Mouse (Mus musculus): ENCODE results near the gene Dnah12. TPM values are rescaled to one million over a fixed set of nuclear protein-coding genes. Genes with fewer than 3 reads are reported as not detected.
"Not testable (repeated sequence)": the region's sequence is repeated elsewhere in the genome, so short reads cannot be mapped to it uniquely, and the experiment has no call there.

Gene Dnah12
- polyA plus RNA-seq, 1 experiment from 2014 or later = 0.07 TPM

DNA sequence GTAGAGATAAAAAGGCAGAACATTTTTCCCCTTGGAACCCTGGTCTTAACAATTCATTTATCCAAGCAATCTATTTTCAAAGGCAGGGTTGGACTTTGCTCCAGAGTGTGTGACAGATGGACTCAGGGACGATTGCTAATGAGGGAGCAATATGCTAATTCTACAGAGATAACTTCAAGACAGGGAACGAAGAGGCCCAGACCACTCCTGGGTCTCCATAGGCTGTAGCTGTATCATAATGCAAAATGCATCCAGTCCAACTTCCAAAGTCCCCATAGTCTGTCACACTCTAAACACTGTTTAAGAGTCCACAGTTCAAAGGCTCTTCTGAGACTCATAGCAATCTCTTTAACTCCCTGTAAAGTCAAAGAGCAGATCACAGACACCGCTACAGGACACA is 194.2 kb downstream of the Dnah12 start:
- H3K4me2 ChIP-seq (ENCODE audit: low read depth, low read length) = no peak overlapping the region
- no peaks in the 10 kb centered on the region for H3K9me3 ChIP-seq (ENCODE audit: control insufficient read depth, low read length)
- WGBS = 43% methylated on average over 3 of the region's 3 CpGs
- H3K9ac ChIP-seq (ENCODE audit: low read depth, low read length) = no peak overlapping the region
- no peaks in the 10 kb centered on the region for H3K27me3 ChIP-seq (replicated peaks; ENCODE audit: control insufficient read depth, insufficient read depth, low read length)
- H3K27ac ChIP-seq (ENCODE audit: low read length) = no peak overlapping the region
- no peaks in the 10 kb centered on the region for H3K36me3 ChIP-seq (ENCODE audit: control insufficient read depth, insufficient read depth, low read length)
- no peaks in the 10 kb centered on the region for H3K4me1 ChIP-seq (ENCODE audit: control insufficient read depth, insufficient read depth, low read length)
- H3K4me3 ChIP-seq (ENCODE audit: low read length) = no peak overlapping the region
- peak; percentile 100 for ATAC-seq

DNA sequence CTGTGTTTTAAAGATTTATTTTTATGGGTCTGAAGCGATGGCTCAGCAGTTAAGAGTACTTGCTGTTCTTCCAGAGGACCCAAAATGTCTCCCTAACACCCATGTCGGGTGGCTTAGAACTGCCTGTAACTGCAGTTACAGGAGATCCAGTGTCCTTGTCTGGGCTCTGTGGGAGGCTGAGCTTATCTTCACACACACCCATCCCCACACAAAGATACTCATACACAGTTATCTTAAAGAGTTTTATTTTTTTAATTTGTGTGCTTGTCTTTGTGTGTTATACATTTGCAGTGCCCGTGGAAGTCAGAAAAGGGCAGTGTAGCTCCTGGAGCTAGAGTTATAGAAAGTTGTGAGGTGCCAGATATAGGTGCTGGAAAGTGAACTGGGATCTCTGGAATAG is 197.7 kb downstream of the Dnah12 start:
- H3K4me2 ChIP-seq (ENCODE audit: low read depth, low read length) = no peak overlapping the region
- no peak overlapping the region for H3K4me3 ChIP-seq (ENCODE audit: low read length)
- 84% methylated on average over 3 of the region's 3 CpGs for WGBS
- H3K27ac ChIP-seq (ENCODE audit: low read length) = no peak overlapping the region
- no peaks in the 10 kb centered on the region for H3K9me3 ChIP-seq (ENCODE audit: control insufficient read depth, low read length)
- no peaks in the 10 kb centered on the region for H3K27me3 ChIP-seq (replicated peaks; ENCODE audit: control insufficient read depth, insufficient read depth, low read length)
- no peak overlapping the region for H3K9ac ChIP-seq (ENCODE audit: low read depth, low read length)
- ATAC-seq = no peak
- H3K4me1 ChIP-seq (ENCODE audit: control insufficient read depth, insufficient read depth, low read length) = no peaks in the 10 kb centered on the region
- no peaks in the 10 kb centered on the region for H3K36me3 ChIP-seq (ENCODE audit: control insufficient read depth, insufficient read depth, low read length)

- no peak for ATAC-seq
- Histone ChIP-seq H3K4me2 (ENCODE audit: low read depth, low read length) (no peak within 1 kb of the TSS), H3K9ac (ENCODE audit: low read depth, low read length) (no peak within 1 kb of the TSS), H3K4me3 (ENCODE audit: low read length) (no peak within 1 kb of the TSS), H3K36me3 (ENCODE audit: control insufficient read depth, insufficient read depth, low read length) (no peaks in the 10 kb centered on the region), H3K27me3 (replicated peaks; ENCODE audit: control insufficient read depth, insufficient read depth, low read length) (no peaks in the 10 kb centered on the region), H3K27ac (ENCODE audit: low read length) (no peak within 1 kb of the TSS), H3K9me3 (ENCODE audit: control insufficient read depth, low read length) (no peaks in the 10 kb centered on the region), H3K4me1 (ENCODE audit: control insufficient read depth, insufficient read depth, low read length) (no peaks in the 10 kb centered on the region)
- 90% methylated on average over 4 of the region's 4 CpGs for WGBS
These were observed 201.3 kb downstream of the Dnah12 start, which contains the start of gene Asb14 for GRCm38 (mm10) chr14:26894392-26894791. Gene Asb14, plus strand, starts transcription at chr14:26894557.

- no peak for ATAC-seq
- H3K4me2 ChIP-seq (ENCODE audit: low read depth, low read length) = no peak overlapping the region
- no peak overlapping the region for H3K4me3 ChIP-seq (ENCODE audit: low read length)
- H3K27ac ChIP-seq (ENCODE audit: low read length) = no peak overlapping the region
- H3K36me3 ChIP-seq (ENCODE audit: control insufficient read depth, insufficient read depth, low read length) = no peaks in the 10 kb centered on the region
- H3K9ac ChIP-seq (ENCODE audit: low read depth, low read length) = no peak overlapping the region
- H3K4me1 ChIP-seq (ENCODE audit: control insufficient read depth, insufficient read depth, low read length) = no peaks in the 10 kb centered on the region
- WGBS = 74% methylated on average over 2 of the region's 2 CpGs
- no peaks in the 10 kb centered on the region for H3K9me3 ChIP-seq (ENCODE audit: control insufficient read depth, low read length)
- no peaks in the 10 kb centered on the region for H3K27me3 ChIP-seq (replicated peaks; ENCODE audit: control insufficient read depth, insufficient read depth, low read length)
These were observed 206.4 kb downstream of the Dnah12 start for GRCm38 (mm10) chr14:26899490-26899889.

DNA sequence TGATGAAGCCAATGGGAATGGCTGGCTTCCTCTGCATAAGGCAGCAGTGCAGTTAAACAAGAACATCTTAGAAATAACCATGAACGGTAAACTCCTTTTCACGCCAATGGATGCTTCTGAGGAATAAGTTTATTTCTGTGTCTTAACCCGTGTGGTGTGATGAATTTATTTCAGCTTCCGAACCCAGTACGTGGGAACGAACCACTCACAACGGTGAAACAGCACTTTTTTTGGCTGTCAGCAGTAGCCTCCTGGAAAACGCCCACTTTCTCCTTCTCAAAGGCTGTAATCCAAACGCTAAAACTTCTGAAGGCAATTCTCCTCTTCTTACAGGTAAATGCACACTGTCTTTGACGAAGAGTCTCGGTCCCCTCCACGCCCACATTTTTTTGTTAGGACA is 207.8 kb downstream of the Dnah12 start:
- H3K27ac ChIP-seq (ENCODE audit: low read length) = no peak overlapping the region
- no peak for ATAC-seq
- H3K4me1 ChIP-seq (ENCODE audit: control insufficient read depth, insufficient read depth, low read length) = no peaks in the 10 kb centered on the region
- H3K36me3 ChIP-seq (ENCODE audit: control insufficient read depth, insufficient read depth, low read length) = no peaks in the 10 kb centered on the region
- no peak overlapping the region for H3K9ac ChIP-seq (ENCODE audit: low read depth, low read length)
- H3K9me3 ChIP-seq (ENCODE audit: control insufficient read depth, low read length) = no peaks in the 10 kb centered on the region
- no peak overlapping the region for H3K4me2 ChIP-seq (ENCODE audit: low read depth, low read length)
- no peak overlapping the region for H3K4me3 ChIP-seq (ENCODE audit: low read length)
- 83% methylated on average over 12 of the region's 12 CpGs for WGBS
- no peaks in the 10 kb centered on the region for H3K27me3 ChIP-seq (replicated peaks; ENCODE audit: control insufficient read depth, insufficient read depth, low read length)

DNA sequence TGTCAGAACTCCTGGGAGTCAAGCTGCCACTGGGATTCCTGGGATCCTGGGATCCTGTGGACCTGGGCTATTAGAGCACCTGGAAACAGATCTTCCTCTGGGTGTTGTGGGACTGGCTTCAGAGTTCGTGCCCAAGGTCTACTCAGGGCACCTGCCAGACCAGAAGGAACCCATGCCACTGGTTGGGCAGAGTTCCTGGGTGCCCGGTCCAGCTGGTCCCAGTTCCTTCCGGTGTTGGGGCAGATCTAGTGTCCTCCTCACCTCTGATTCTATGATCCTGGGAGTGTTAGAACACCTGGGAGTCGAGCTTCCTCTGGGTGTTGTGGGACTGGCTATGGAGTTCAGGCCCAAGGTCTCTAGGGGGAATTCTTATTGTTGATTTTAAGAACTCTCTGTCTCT is 214.3 kb downstream of the Dnah12 start:
- no peak for ATAC-seq
- no peak overlapping the region for H3K4me3 ChIP-seq (ENCODE audit: low read length)
- H3K27ac ChIP-seq (ENCODE audit: low read length) = no peak overlapping the region
- no peaks in the 10 kb centered on the region for H3K27me3 ChIP-seq (replicated peaks; ENCODE audit: control insufficient read depth, insufficient read depth, low read length)
- no peak overlapping the region for H3K9ac ChIP-seq (ENCODE audit: low read depth, low read length)
- WGBS = 82% methylated on average over 4 of the region's 4 CpGs
- H3K4me1 ChIP-seq (ENCODE audit: control insufficient read depth, insufficient read depth, low read length) = 0 out of 2 replicates have a peak, but pooled peaks cover 2% of the 10 kb centered on the region
- H3K4me2 ChIP-seq (ENCODE audit: low read depth, low read length) = no peak overlapping the region
- no peaks in the 10 kb centered on the region for H3K9me3 ChIP-seq (ENCODE audit: control insufficient read depth, low read length)
- no peaks in the 10 kb centered on the region for H3K36me3 ChIP-seq (ENCODE audit: control insufficient read depth, insufficient read depth, low read length)

DNA sequence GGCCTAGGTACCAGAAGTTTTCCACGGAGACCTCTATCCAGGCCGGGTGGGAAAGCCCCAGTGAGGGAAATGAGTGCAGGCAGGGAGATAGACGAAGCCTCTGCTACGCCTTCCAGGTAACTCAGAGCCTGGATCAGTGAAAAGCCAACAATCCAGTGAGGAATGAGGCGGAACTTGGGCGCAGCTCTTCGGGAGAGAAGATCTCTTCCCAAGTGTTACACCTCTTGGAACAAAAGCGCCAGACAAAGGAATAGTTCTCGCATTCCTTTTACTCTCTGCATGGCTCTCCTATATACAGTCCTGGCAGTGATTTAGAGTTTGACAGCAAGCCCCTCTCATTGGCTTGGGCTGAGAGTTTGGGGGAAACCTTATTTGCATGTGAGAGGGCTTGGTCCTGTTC is 217.4 kb downstream of the Dnah12 start:
- not testable (repeated sequence) for H3K27me3 ChIP-seq (replicated peaks; ENCODE audit: control insufficient read depth, insufficient read depth, low read length); H3K27ac ChIP-seq (ENCODE audit: low read length); H3K9me3 ChIP-seq (ENCODE audit: control insufficient read depth, low read length); H3K9ac ChIP-seq (ENCODE audit: low read depth, low read length); H3K36me3 ChIP-seq (ENCODE audit: control insufficient read depth, insufficient read depth, low read length); H3K4me1 ChIP-seq (ENCODE audit: control insufficient read depth, insufficient read depth, low read length); H3K4me3 ChIP-seq (ENCODE audit: low read length); ATAC-seq; H3K4me2 ChIP-seq (ENCODE audit: low read depth, low read length)
- WGBS = 46% methylated on average over 9 of the region's 9 CpGs

DNA sequence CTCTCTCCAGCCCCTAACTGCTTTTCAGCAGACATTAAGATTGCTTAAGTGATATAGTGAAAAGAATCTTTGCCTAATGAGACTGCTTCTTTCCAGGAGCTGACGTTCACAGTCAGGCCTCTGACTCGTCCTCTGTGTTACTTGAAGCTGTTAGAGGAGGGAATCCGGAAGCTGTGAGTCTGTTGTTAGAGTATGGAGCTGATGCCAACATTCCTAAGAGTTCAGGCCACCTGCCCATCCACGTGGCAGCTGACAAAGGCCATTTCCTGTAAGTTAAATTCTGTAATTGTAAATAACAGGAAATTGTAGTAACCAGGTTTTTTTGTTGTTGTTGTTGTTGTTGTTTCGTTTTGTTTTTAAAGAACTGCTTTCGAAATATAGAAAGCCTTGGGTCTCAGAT is 218.1 kb downstream of the Dnah12 start:
- no peak overlapping the region for H3K4me3 ChIP-seq (ENCODE audit: low read length)
- no peaks in the 10 kb centered on the region for H3K36me3 ChIP-seq (ENCODE audit: control insufficient read depth, insufficient read depth, low read length)
- no peak overlapping the region for H3K4me2 ChIP-seq (ENCODE audit: low read depth, low read length)
- no peaks in the 10 kb centered on the region for H3K9me3 ChIP-seq (ENCODE audit: control insufficient read depth, low read length)
- 67% methylated on average over 6 of the region's 6 CpGs for WGBS
- no peak overlapping the region for H3K9ac ChIP-seq (ENCODE audit: low read depth, low read length)
- H3K27me3 ChIP-seq (replicated peaks; ENCODE audit: control insufficient read depth, insufficient read depth, low read length) = no peaks in the 10 kb centered on the region
- ATAC-seq = no peak
- H3K27ac ChIP-seq (ENCODE audit: low read length) = no peak overlapping the region
- H3K4me1 ChIP-seq (ENCODE audit: control insufficient read depth, insufficient read depth, low read length) = 0 out of 2 replicates have a peak, but pooled peaks cover 2% of the 10 kb centered on the region

- no peak for ATAC-seq
- Histone ChIP-seq H3K36me3 (ENCODE audit: control insufficient read depth, insufficient read depth, low read length) (no peaks in the 10 kb centered on the region), H3K27me3 (replicated peaks; ENCODE audit: control insufficient read depth, insufficient read depth, low read length) (no peaks in the 10 kb centered on the region), H3K4me2 (ENCODE audit: low read depth, low read length) (no peak overlapping the region), H3K4me1 (ENCODE audit: control insufficient read depth, insufficient read depth, low read length) (0 out of 2 replicates have a peak, but pooled peaks cover 2% of the 10 kb centered on the region), H3K9me3 (ENCODE audit: control insufficient read depth, low read length) (no peaks in the 10 kb centered on the region), H3K27ac (ENCODE audit: low read length) (no peak overlapping the region), H3K4me3 (ENCODE audit: low read length) (no peak overlapping the region), H3K9ac (ENCODE audit: low read depth, low read length) (no peak overlapping the region)
- WGBS = 91% methylated on average over 13 of the region's 13 CpGs
These were observed 218.8 kb downstream of the Dnah12 start for GRCm38 (mm10) chr14:26911826-26912225.

DNA sequence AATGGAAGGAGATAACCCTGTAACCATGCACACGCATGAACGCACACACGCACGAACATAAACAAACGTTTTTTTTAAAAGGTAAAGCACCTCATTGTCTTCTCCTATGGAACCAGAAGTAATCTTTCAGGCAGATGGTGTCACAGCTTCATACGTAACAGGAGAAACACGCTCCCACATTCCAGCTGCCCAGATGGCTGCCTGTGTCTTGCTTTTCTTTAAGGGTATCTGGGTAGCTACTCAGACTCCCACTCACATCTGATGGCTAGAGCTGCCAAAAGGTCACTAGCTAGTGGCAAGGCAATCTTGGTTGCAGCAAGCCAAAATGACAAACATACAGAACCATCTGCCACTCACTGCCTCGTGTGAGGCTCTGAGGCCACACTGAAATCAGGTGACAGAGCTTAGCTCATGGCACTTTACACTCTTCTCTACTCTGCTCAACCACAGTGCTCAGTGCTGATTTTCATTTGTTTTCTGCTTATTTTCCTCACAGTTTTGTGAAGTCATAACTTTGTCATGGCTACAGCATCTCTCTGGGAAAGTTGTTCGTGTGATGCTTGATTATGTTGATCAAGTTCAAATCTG is 220.7 kb downstream of the Dnah12 start:
- Histone ChIP-seq H3K36me3 (ENCODE audit: control insufficient read depth, insufficient read depth, low read length) (no peaks in the 10 kb centered on the region), H3K27ac (ENCODE audit: low read length) (no peak overlapping the region), H3K27me3 (replicated peaks; ENCODE audit: control insufficient read depth, insufficient read depth, low read length) (no peaks in the 10 kb centered on the region), H3K4me2 (ENCODE audit: low read depth, low read length) (no peak overlapping the region), H3K9ac (ENCODE audit: low read depth, low read length) (no peak overlapping the region), H3K4me3 (ENCODE audit: low read length) (no peak overlapping the region), H3K9me3 (ENCODE audit: control insufficient read depth, low read length) (no peaks in the 10 kb centered on the region), H3K4me1 (ENCODE audit: control insufficient read depth, insufficient read depth, low read length) (0 out of 2 replicates have a peak, but pooled peaks cover 2% of the 10 kb centered on the region)
- WGBS = 83% methylated on average over 9 of the region's 9 CpGs
- ATAC-seq = no peak
